Mouse (Mus musculus) layer of hippocampus, postnatal 36 days (tissue): Measurements from ENCODE around the gene Gm44965. TPM values are rescaled to one million over a fixed set of nuclear protein-coding genes. Genes with fewer than 3 reads are reported as not detected.
"Not testable (repeated sequence)": the region's sequence is repeated elsewhere in the genome, so short reads cannot be mapped to it uniquely, and the experiment has no call there.

Experiments used
- DNase-seq, 2 experiments: peaks; one replicate each; pipeline ENCODE4 v3.0.0; 2022
- total RNA-seq, 2 experiments: library from RNA; stranded (reverse); gene quantifications; 2 replicates each; pipeline ENCODE4 v1.2.3; 2021

The Gm44965 gene
- total RNA-seq, 2 experiments from 2014 or later: not detected

DNA sequence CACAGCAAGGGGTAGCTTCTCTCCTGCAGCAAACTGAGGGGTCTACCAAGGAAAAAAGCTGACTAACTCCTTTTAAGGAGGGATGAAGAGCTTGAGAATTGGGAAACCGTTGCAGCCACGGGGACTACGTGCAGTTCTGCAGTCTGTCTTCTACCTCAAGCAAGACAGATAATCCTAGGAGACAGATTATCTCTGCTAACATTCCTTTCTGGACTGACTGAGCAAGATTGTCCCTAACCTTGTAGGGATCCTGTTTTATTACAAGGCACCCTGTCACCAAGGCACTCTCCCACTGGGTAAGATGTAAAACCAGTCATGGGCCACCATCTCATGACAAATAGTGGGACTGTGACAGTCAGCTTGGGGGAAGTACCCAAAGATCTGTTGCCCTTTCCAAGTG is 12.5 kb upstream of the Gm44965 start:
- no peak for DNase-seq

- DNase-seq: no peak
Measured at GRCm38 (mm10) chr6:48582037-48582436, 11.7 kb upstream of the Gm44965 start.

DNA sequence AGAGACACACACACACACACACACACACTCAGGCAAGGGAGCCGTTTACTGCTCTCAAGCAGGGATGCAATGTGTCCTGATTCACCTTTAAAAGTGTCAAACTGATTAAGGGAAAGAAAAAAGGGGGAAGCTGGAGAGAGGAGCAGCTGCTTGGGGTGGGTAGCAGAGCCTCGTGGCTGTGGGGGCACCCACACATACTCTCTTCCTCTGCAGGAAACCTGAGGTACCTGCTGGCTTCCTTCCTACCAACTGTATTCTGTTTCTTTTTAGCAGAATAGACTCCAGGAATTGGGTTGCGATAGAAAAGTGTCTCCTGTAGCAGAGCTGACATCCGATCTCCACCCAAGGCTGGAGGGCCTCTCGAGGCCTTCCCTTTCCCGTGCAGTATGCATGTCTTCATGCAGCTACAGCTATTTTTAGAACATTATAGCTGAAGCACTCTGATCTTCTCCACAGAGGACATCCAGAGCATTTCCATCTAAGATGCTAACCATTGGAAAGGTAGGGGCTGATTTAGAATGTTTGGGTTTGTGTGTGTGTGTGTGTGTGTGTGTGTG is 4.5 kb upstream of the Gm44965 start, which contains the start of gene Gm45021:
Gene Gm45021, plus strand, starts transcription at position 417 of the 557 bp plus-strand sequence.
- DNase-seq: no peak

GRCm38 (mm10) chr6:48591221-48591845 is 2.4 kb upstream of the Gm44965 start:
- DNase-seq: no peak

GRCm38 (mm10) chr6:48591871-48592270 is 1.9 kb upstream of the Gm44965 start:
- DNase-seq: no peak

GRCm38 (mm10) chr6:48594043-48594738 is 450 bp downstream of the Gm44965 start:
- DNase-seq: peak; percentile 60

DNA sequence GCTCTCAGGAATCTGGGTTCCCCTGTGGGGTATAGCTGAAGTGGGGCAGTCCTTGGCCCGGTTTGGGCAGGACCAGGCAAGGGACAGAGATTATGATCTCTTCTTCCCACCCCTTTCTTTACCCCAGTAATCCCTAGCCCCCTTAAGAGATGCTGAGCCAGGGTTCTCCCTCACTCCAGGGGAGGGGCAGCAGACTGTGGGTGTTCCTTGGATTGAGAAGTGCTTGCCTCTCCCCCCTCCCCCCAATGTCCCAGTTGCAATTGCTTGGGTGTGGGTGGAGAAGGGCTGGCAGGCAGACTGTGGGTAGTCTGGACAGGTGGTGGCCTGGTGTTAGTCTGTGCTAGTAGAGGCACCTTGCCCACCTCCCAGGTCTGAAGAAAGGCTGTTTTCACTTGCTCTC is 1.5 kb downstream of the Gm44965 start:
- no peak for DNase-seq

GRCm38 (mm10) chr6:48596545-48597232 is 2.9 kb downstream of the Gm44965 start:
- no peak for DNase-seq

GRCm38 (mm10) chr6:48597233-48597625 is 3.5 kb downstream of the Gm44965 start:
- no peak for DNase-seq

DNA sequence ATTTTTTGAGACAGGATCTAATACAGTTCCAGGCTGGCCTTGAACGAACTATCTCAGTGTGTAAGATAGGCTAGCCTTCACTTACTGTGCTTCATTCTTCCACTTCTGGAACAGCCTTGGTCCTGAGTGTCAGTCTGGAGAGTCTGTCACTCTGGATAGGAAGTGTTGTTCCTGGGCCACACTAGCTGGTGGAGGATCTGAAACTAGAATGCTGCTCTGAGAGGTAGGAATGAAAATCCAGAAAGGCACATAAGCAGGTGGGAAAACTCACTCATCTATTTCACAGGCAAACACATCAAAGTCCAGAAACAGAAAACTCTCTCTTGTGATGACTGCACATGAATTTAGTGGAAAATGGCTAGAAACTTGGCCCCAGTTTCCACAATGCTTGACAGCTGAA is 6.9 kb downstream of the Gm44965 start:
- DNase-seq: no peak

DNA sequence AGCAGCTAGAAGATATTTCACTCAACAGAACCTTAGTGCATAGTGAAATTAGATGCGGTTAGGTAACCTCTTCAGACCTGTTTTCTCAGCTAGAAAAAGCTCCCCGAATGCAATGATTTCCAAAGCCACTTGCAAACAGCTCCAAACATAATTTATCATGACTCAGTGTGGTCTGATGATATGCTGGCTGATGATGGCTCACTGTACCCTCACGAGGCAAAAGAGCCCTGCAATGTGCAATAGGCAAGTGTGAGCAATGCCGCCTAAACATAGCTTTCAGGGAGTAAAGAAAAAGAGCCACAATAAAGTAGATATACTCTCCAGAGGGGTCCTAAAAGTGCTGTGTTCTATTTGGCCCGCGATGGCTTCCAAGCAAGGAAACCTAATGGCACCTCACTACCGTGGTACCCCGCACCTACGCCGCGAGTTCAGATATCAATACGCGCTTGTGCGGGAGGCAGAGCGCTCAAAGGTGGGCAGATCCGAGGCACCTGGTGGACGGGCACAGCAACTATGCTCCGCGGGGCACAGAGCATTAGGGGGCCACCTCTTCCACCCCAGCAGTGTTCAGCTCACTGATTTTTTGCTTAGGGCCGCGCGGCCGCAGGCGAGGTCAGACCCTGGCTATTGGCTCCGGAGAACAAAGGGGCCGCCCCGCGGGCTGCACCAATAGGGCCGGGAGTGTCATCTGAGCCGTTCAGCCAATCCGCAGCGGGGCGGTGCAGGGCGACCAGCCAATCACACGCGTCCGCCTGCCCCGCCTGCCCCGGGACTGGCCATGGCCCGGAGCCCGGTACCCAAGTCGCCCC is 7.7 kb downstream of the Gm44965 start, which contains the start of gene Zfp775:
Gene Zfp775, plus strand, starts transcription at position 793 of the 809 bp plus-strand sequence.
- DNase-seq: peak; percentile 95

DNA sequence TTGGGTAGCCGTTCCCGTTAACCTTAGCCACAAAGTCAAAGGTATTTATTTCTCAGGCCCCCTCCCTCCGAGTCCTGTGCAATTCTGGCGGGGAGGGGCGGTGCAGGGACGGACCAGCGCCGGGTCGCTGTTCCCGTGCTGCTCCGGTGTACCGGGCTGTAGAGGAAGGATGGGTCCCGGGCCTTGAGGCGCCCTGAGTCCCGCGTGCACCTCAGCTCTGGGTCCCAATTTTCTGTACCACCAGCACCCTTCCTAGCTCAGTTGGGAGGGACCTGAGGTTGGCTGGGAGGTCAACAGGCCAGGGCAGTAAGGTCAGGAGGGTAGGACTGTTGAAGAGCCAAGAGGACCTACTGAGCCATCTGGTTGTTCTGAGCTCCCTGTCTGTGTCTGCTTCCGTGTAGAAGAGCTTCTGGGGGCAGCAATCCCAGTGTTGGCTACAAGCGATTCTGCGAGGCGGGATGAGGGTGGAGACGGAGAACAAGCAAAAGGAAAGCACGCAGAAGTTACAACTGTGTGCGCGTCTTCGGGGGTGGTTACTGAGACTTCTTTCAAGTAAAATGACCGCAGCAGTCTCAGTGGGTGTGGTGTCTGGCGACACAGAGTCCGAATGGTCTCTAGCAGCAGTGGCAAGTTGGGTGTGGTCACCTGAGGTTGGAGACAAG is 8.5 kb downstream of the Gm44965 start:
- DNase-seq: peak in 1 of 2 experiments; percentile 27

- DNase-seq: no peak
Measured at GRCm38 (mm10) chr6:48608124-48608523, 14.4 kb downstream of the Gm44965 start.

- no peak for DNase-seq
Measured at GRCm38 (mm10) chr6:48609512-48609911, 15.8 kb downstream of the Gm44965 start.

- DNase-seq: no peak
Measured at GRCm38 (mm10) chr6:48610657-48611056, 16.9 kb downstream of the Gm44965 start.

- DNase-seq: no peak
Measured at GRCm38 (mm10) chr6:48613464-48613863, 19.7 kb downstream of the Gm44965 start.

GRCm38 (mm10) chr6:48614756-48615155 is 21.0 kb downstream of the Gm44965 start:
- no peak for DNase-seq

DNA sequence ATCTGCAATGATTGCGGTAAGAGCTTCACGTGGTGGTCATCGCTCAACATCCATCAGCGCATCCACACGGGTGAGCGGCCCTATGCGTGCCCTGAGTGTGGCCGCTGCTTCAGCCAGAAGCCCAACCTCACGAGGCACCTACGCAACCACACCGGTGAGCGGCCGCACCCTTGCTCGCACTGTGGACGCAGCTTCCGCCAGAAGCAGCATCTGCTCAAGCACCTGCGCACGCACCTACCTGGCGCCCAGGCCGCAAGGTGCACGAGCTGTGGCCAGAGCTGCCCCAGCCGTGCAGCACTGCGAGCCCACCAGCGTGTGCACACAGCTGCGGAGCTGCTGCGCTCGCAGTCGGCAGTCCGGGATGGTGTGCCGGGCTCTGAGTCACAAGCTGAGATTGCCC is 26.3 kb downstream of the Gm44965 start:
- DNase-seq: no peak

DNA sequence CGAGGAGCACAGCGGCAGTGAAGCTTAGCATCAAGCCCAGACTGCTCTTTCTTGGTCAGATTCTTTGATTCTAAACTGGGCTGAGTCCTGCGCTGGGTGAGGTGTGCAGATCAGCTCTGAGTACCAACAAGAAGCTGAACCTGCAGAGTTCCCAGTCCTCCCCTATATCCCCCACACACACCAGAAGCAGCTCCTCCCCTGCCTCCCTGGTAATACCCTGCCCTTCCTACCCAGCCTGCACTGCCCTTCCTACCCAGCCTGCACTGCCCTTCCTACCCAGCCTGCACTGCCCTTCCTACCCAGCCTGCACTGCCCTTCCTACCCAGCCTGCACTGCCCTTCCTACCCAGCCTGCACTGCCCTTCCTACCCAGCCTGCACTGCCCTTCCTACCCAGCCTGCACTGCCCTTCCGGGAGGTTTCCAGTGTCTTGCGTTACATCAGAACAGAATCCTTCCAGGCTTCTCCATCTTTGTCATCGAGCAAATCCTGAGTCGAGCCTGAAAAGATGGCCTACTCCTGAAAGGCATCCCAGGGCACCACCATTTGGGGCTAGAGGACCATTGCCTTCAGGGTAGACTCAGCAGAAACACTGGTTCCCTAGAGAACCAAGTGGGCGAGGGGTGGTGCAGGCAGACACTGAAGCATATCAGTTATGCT is 28.6 kb downstream of the Gm44965 start:
- not testable (repeated sequence) for DNase-seq

DNA sequence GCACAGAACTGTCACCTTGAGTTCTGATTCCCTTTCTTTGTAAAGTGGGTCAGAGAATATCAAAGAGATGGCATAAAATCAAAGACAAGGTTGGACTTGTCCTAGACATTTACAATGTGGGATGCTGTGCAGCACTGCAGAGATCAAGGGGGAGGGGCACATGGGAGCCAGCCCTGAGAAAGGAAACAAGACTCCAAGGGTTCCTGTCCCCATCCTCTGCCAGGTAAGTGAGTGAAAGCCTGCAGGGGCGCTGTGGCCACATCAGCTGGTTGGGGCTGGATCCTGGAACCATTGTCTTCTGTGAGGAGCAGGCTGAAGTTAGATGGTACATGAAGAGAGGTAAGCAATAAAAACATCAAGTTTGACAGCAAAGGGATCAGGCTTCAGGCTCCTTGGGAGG is 29.7 kb downstream of the Gm44965 start:
- no peak for DNase-seq

DNA sequence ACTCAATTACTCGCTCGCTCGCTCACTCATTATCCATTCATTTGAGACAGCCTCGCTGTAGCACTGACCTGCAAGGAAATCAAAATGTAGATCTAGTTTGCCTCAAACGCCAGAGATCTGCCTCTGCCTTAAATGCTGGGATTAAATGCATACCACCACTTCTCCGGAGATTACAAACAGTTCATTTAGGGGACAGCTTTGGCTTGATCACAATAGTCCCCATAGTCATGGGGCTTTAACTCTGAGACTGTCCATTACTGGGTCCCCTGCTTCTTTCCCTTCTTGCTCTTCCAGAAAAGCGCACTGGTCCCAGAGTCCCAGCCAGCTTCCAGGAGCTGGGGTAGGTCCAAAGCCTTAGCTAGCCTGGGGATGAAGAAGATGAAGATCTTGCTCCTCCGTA is 32.7 kb downstream of the Gm44965 start, which contains the start of gene AI854703:
Gene AI854703, plus strand, starts transcription at position 301 of the 400 bp plus-strand sequence.
- DNase-seq: no peak
